In genomic region chr3:152483800-152484199, GRCm38 (mm10) we compare ENCODE assay signal across 12 mouse cellular contexts.
DNase-seq lines count a peak whose midpoint lies in the region; ATAC-seq lines count a peak whose summit lies in the region.
"Had no signal": no experiment of that assay in that cellular context is flagged by ENCODE, and none has a peak within 500 bp of the region (broad histone marks: within the 10 kb centered on the region; RNA-seq: fewer than 3 reads in every experiment).

No protein-coding gene starts in this region.

- 59% methylated on average over 7 of the region's 7 CpGs for WGBS in limb, embryonic 10.5 days
- 24% methylated on average over 7 of the region's 7 CpGs for WGBS in stomach, embryonic 15.5 days

- no peak overlapping the region for H3K4me3 ChIP-seq in limb, embryonic 10.5 days
- H3K4me3 ChIP-seq in stomach, embryonic 15.5 days (replicated peaks): no peak overlapping the region
- H3K4me3 ChIP-seq: heart, embryonic 12.5 days; liver, embryonic 12.5 days had no signal

- DNase-seq in heart, adult 11 months: peak; percentile 55
- DNase-seq in heart, postnatal 14 days: no peak
- peak; percentile 40 for DNase-seq in retina, postnatal 1 day
- no peak for DNase-seq in retina, embryonic 14.5 days (ENCODE audit: low spot score)
- no peak for DNase-seq in limb, embryonic 10.5 days (ENCODE audit: low spot score)
- DNase-seq in embryo, embryonic 10 days (ENCODE audit: low spot score): no peak
- no peak for DNase-seq in kidney, adult 9 months
- DNase-seq: cerebellum, postnatal 10 days; thymus, adult 2 months had no signal

- H3K27me3 ChIP-seq in limb, embryonic 10.5 days (ENCODE audit: low read depth, poor library complexity, severe bottlenecking): no peaks in the 10 kb centered on the region
- no peaks in the 10 kb centered on the region for H3K27me3 ChIP-seq in stomach, embryonic 15.5 days (replicated peaks)
- H3K27me3 ChIP-seq: heart, embryonic 12.5 days; liver, embryonic 12.5 days had no signal

- H3K9me3 ChIP-seq in limb, embryonic 10.5 days (replicated peaks): no peaks in the 10 kb centered on the region
- H3K9me3 ChIP-seq in stomach, embryonic 15.5 days: no peaks in the 10 kb centered on the region
- H3K9me3 ChIP-seq: heart, embryonic 12.5 days had no signal

- no peak for ATAC-seq in stomach, embryonic 15.5 days (ENCODE audit: insufficient read depth, low FRiP score, low read depth)
- ATAC-seq: liver, embryonic 12.5 days had no signal

- H3K4me1 ChIP-seq in limb, embryonic 10.5 days: peaks cover 38% of the 10 kb centered on the region
- 0 out of 2 replicates have a peak, but pooled peaks cover 4% of the 10 kb centered on the region for H3K4me1 ChIP-seq in stomach, embryonic 15.5 days

- H3K36me3 ChIP-seq in limb, embryonic 10.5 days: no peaks in the 10 kb centered on the region
- no peaks in the 10 kb centered on the region for H3K36me3 ChIP-seq in stomach, embryonic 15.5 days
- H3K36me3 ChIP-seq: heart, embryonic 12.5 days; liver, embryonic 12.5 days had no signal

- intact Hi-C loops in heart, postnatal 14 days (cut with DNase I): no loop called here

- H3K27ac ChIP-seq in limb, embryonic 10.5 days: peak overlapping the region; percentile 71
- 0 out of 2 replicates have a peak overlapping the region, but pooled peaks have one; percentile 28 for H3K27ac ChIP-seq in stomach, embryonic 15.5 days
- H3K27ac ChIP-seq: liver, embryonic 12.5 days had no signal

- no peak overlapping the region for H3K4me2 ChIP-seq in stomach, embryonic 15.5 days
- H3K4me2 ChIP-seq: heart, embryonic 12.5 days; liver, embryonic 12.5 days had no signal

- no peak overlapping the region for H3K9ac ChIP-seq in stomach, embryonic 15.5 days
- H3K9ac ChIP-seq: heart, embryonic 12.5 days; liver, embryonic 12.5 days had no signal

Comparison
In these comparisons a context has a peak if more than half of its experiments do, and no peak if none do; other contexts are left out.
1. DNase-seq: peak in heart, adult 11 months (single experiment) and retina, postnatal 1 day (single experiment); none in heart, postnatal 14 days (0 of 2), retina, embryonic 14.5 days (single experiment), limb, embryonic 10.5 days (single experiment), embryo, embryonic 10 days (single experiment) and kidney, adult 9 months (single experiment).